Mouse (Mus musculus): ENCODE measurements at regions not wholly inside any gene's neighbourhood (a gene's known extent, or its start where the extent isn't known, plus 50 kb on each side); places are given as distances from the start of the nearest gene placed in this dataset.

DNA sequence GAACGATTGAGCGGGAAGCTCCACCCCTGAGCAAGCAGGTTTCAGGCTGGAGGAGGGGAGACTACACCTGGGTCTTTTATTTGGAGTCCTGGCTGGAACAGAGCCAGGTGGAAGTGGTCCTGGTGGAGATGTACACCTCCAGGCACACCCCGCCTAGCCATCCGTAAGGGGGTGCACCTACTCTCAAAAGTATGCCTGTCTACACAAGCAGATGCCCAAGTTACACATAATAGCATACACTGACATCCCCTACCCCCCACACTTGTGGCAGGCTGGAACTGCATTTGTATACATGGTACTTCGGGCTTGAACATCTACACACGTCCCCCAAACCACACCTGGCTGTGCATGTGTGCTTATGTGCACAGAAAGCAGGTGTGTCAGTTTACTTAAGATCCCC lies 236.8 kb upstream of the 4930535I16Rik start:
- H3K9me3 ChIP-seq (ENCODE audit: control insufficient read depth, low read length): 0 out of 2 replicates have a peak, but pooled peaks cover 4% of the 10 kb centered on the region
- 94% methylated on average over 6 of the region's 6 CpGs for WGBS
- no peak overlapping the region for H3K9ac ChIP-seq (ENCODE audit: low read depth, low read length)
- no peak overlapping the region for H3K4me3 ChIP-seq (ENCODE audit: low read length)
- no peaks in the 10 kb centered on the region; the same call in 1 of the 2 replicates for H3K27me3 ChIP-seq (replicated peaks; ENCODE audit: control insufficient read depth, insufficient read depth, low read length)
- H3K36me3 ChIP-seq (ENCODE audit: control insufficient read depth, insufficient read depth, low read length): no peaks in the 10 kb centered on the region
- ATAC-seq: no peak
- H3K27ac ChIP-seq (ENCODE audit: low read depth, low read length): no peak overlapping the region
- no peak overlapping the region for H3K4me2 ChIP-seq (ENCODE audit: low read length)
- H3K4me1 ChIP-seq (ENCODE audit: control insufficient read depth, insufficient read depth, low read depth, low read length): peaks cover 4% of the 10 kb centered on the region

DNA sequence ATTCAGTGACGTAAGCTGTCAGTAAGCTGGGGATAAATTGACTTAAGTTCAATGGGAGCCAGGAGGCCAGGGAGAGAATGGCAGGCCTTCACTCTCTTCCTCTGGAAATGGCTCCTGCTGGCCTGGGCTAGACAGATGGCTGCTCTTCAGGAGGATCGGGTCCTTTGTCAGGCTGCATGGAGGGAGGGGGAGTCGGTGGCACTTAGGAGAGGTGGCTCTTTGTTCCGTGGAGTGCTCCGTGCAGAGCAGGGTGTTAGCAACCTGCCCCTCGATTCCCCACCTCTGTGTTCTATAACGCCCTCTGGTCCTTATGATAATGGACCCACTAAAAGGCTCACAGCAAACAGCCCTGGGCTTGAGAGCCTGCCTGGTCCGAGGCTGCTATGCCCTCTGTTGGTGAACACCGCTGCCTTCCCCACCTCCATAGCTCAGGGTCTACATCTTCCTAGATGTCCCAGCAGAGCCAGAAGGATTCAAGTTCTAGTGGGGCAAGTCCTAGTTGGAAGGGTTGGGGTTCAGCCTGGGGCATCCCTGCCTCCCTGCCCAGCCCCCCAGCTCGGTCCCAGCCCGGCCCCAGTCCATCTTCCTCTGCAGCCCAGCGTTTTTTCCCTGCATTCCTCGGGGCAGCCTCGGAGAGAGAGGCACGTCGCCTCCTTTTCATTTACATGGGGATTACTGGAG lies 232.1 kb upstream of the 4930535I16Rik start:
- ATAC-seq: peak; percentile 45; the same call in 1 of the 2 replicates

GRCm38 (mm10) chr4:124149037-124149436 lies 231.2 kb upstream of the 4930535I16Rik start:
- no peak for ATAC-seq
- H3K4me1 ChIP-seq (ENCODE audit: control insufficient read depth, insufficient read depth, low read depth, low read length): peaks cover 8% of the 10 kb centered on the region
- no peaks in the 10 kb centered on the region; the same call in 1 of the 2 replicates for H3K27me3 ChIP-seq (replicated peaks; ENCODE audit: control insufficient read depth, insufficient read depth, low read length)
- no peak overlapping the region for H3K9ac ChIP-seq (ENCODE audit: low read depth, low read length)
- no peaks in the 10 kb centered on the region for H3K9me3 ChIP-seq (ENCODE audit: control insufficient read depth, low read length)
- H3K36me3 ChIP-seq (ENCODE audit: control insufficient read depth, insufficient read depth, low read length): no peaks in the 10 kb centered on the region
- H3K4me2 ChIP-seq (ENCODE audit: low read length): no peak overlapping the region
- H3K4me3 ChIP-seq (ENCODE audit: low read length): no peak overlapping the region
- no peak overlapping the region for H3K27ac ChIP-seq (ENCODE audit: low read depth, low read length)
- WGBS: 86% methylated on average over 3 of the region's 3 CpGs

More for the DNA sequence above, 232.1 kb upstream of the 4930535I16Rik start:
- Histone ChIP-seq H3K27me3 (replicated peaks; ENCODE audit: control insufficient read depth, insufficient read depth, low read length) (no peaks in the 10 kb centered on the region; the same call in 1 of the 2 replicates), H3K9ac (ENCODE audit: low read depth, low read length) (no peak overlapping the region), H3K4me1 (ENCODE audit: control insufficient read depth, insufficient read depth, low read depth, low read length) (peaks cover 8% of the 10 kb centered on the region), H3K4me2 (ENCODE audit: low read length) (peak overlapping the region; percentile 41), H3K36me3 (ENCODE audit: control insufficient read depth, insufficient read depth, low read length) (no peaks in the 10 kb centered on the region), H3K9me3 (ENCODE audit: control insufficient read depth, low read length) (no peaks in the 10 kb centered on the region), H3K4me3 (ENCODE audit: low read length) (no peak overlapping the region), H3K27ac (ENCODE audit: low read depth, low read length) (no peak overlapping the region)
- 6% methylated on average over 16 of the region's 16 CpGs for WGBS

GRCm38 (mm10) chr4:124147276-124147675 lies 229.5 kb upstream of the 4930535I16Rik start:
- no peak overlapping the region for H3K9ac ChIP-seq (ENCODE audit: low read depth, low read length)
- no peak for ATAC-seq
- no peaks in the 10 kb centered on the region for H3K9me3 ChIP-seq (ENCODE audit: control insufficient read depth, low read length)
- 78% methylated on average over 4 of the region's 4 CpGs for WGBS
- no peak overlapping the region for H3K4me2 ChIP-seq (ENCODE audit: low read length)
- H3K4me3 ChIP-seq (ENCODE audit: low read length): no peak overlapping the region
- peaks cover 8% of the 10 kb centered on the region for H3K4me1 ChIP-seq (ENCODE audit: control insufficient read depth, insufficient read depth, low read depth, low read length)
- no peaks in the 10 kb centered on the region for H3K36me3 ChIP-seq (ENCODE audit: control insufficient read depth, insufficient read depth, low read length)
- H3K27me3 ChIP-seq (replicated peaks; ENCODE audit: control insufficient read depth, insufficient read depth, low read length): peaks cover 2% of the 10 kb centered on the region; the same call in 1 of the 2 replicates
- no peak overlapping the region for H3K27ac ChIP-seq (ENCODE audit: low read depth, low read length)

- no peaks in the 10 kb centered on the region for H3K36me3 ChIP-seq (ENCODE audit: control insufficient read depth, insufficient read depth, low read length)
- H3K4me2 ChIP-seq (ENCODE audit: low read length): no peak overlapping the region
- peaks cover 10% of the 10 kb centered on the region for H3K4me1 ChIP-seq (ENCODE audit: control insufficient read depth, insufficient read depth, low read depth, low read length)
- H3K27me3 ChIP-seq (replicated peaks; ENCODE audit: control insufficient read depth, insufficient read depth, low read length): peaks cover 2% of the 10 kb centered on the region; the same call in 1 of the 2 replicates
- H3K4me3 ChIP-seq (ENCODE audit: low read length): no peak overlapping the region
- no peaks in the 10 kb centered on the region for H3K9me3 ChIP-seq (ENCODE audit: control insufficient read depth, low read length)
- no peak overlapping the region for H3K27ac ChIP-seq (ENCODE audit: low read depth, low read length)
- 15% methylated on average over 8 of the region's 8 CpGs for WGBS
- H3K9ac ChIP-seq (ENCODE audit: low read depth, low read length): no peak overlapping the region
- ATAC-seq: peak; percentile 17; the same call in 1 of the 2 replicates
Measured at GRCm38 (mm10) chr4:124146135-124146534, 228.3 kb upstream of the 4930535I16Rik start.

DNA sequence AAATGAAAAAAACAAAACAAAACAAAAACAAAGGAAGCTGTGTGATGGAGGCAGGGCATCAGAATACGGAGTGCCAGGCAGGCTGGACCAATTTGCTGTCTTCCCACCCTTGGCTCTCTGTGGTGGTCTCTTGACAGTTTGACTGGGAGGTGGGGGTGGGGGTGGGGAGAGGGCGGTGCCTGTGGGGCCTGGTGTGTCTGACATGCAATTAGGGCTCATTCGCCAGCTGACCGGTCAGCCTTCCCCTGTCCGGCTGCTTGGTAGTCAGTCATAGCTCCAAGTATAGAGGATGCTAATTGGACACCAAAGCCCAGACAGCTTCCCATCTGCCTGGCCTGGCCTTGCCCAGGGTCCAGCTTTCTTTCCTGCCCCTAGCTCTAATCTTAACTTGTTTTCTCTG lies 225.8 kb upstream of the 4930535I16Rik start:
- Histone ChIP-seq H3K36me3 (ENCODE audit: control insufficient read depth, insufficient read depth, low read length) (no peaks in the 10 kb centered on the region), H3K9ac (ENCODE audit: low read depth, low read length) (no peak overlapping the region), H3K4me2 (ENCODE audit: low read length) (no peak overlapping the region), H3K27me3 (replicated peaks; ENCODE audit: control insufficient read depth, insufficient read depth, low read length) (peaks cover 5% of the 10 kb centered on the region; the same call in 1 of the 2 replicates), H3K4me1 (ENCODE audit: control insufficient read depth, insufficient read depth, low read depth, low read length) (peaks cover 6% of the 10 kb centered on the region; the same call in 1 of the 2 replicates), H3K27ac (ENCODE audit: low read depth, low read length) (no peak overlapping the region), H3K9me3 (ENCODE audit: control insufficient read depth, low read length) (no peaks in the 10 kb centered on the region), H3K4me3 (ENCODE audit: low read length) (no peak overlapping the region)
- no peak for ATAC-seq
- 34% methylated on average over 5 of the region's 5 CpGs for WGBS

DNA sequence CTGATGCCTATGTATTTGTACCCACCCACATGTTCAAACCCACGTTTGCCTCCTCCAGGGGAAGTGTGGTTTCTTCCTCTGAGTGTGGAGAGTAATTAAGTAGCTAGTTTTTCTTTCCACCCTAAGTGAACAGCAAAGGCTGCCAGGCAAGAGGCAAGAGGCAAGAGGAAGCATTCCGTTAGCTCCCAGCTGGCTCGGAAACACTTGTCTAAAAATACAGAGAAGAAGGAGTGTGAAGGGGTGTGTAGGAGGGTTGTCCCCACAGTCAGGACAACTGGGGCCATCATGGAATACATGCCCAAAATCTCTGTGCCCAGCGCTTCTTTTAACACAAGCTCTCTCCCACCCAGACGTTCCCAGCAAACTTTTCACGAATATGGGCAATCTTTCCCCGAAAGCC lies 225.4 kb upstream of the 4930535I16Rik start:
- peaks cover 5% of the 10 kb centered on the region; the same call in 1 of the 2 replicates for H3K27me3 ChIP-seq (replicated peaks; ENCODE audit: control insufficient read depth, insufficient read depth, low read length)
- no peak overlapping the region for H3K4me3 ChIP-seq (ENCODE audit: low read length)
- H3K4me2 ChIP-seq (ENCODE audit: low read length): no peak overlapping the region
- peaks cover 6% of the 10 kb centered on the region; the same call in 1 of the 2 replicates for H3K4me1 ChIP-seq (ENCODE audit: control insufficient read depth, insufficient read depth, low read depth, low read length)
- WGBS: 52% methylated on average over 7 of the region's 7 CpGs
- no peak overlapping the region for H3K27ac ChIP-seq (ENCODE audit: low read depth, low read length)
- H3K9me3 ChIP-seq (ENCODE audit: control insufficient read depth, low read length): no peaks in the 10 kb centered on the region
- no peak for ATAC-seq
- no peaks in the 10 kb centered on the region for H3K36me3 ChIP-seq (ENCODE audit: control insufficient read depth, insufficient read depth, low read length)
- no peak overlapping the region for H3K9ac ChIP-seq (ENCODE audit: low read depth, low read length)

- Histone ChIP-seq H3K27me3 (replicated peaks; ENCODE audit: control insufficient read depth, insufficient read depth, low read length) (peaks cover 5% of the 10 kb centered on the region; the same call in 1 of the 2 replicates), H3K4me2 (ENCODE audit: low read length) (no peak overlapping the region; the same call in 1 of the 2 replicates), H3K27ac (ENCODE audit: low read depth, low read length) (no peak overlapping the region), H3K36me3 (ENCODE audit: control insufficient read depth, insufficient read depth, low read length) (no peaks in the 10 kb centered on the region), H3K4me1 (ENCODE audit: control insufficient read depth, insufficient read depth, low read depth, low read length) (peaks cover 6% of the 10 kb centered on the region; the same call in 1 of the 2 replicates), H3K4me3 (ENCODE audit: low read length) (no peak overlapping the region), H3K9ac (ENCODE audit: low read depth, low read length) (no peak overlapping the region), H3K9me3 (ENCODE audit: control insufficient read depth, low read length) (no peaks in the 10 kb centered on the region)
- peak; percentile 56 for ATAC-seq
- whole genome bisulfite sequencing: 1% methylated on average over 5 of the region's 5 CpGs
Measured at GRCm38 (mm10) chr4:124142083-124142482, 224.3 kb upstream of the 4930535I16Rik start.

- Histone ChIP-seq H3K27ac (ENCODE audit: low read depth, low read length) (no peak overlapping the region), H3K27me3 (replicated peaks; ENCODE audit: control insufficient read depth, insufficient read depth, low read length) (peaks cover 3% of the 10 kb centered on the region; the same call in 1 of the 2 replicates), H3K36me3 (ENCODE audit: control insufficient read depth, insufficient read depth, low read length) (no peaks in the 10 kb centered on the region), H3K4me3 (ENCODE audit: low read length) (no peak overlapping the region), H3K9me3 (ENCODE audit: control insufficient read depth, low read length) (no peaks in the 10 kb centered on the region), H3K9ac (ENCODE audit: low read depth, low read length) (no peak overlapping the region), H3K4me2 (ENCODE audit: low read length) (no peak overlapping the region), H3K4me1 (ENCODE audit: control insufficient read depth, insufficient read depth, low read depth, low read length) (no peaks in the 10 kb centered on the region; the same call in 1 of the 2 replicates)
- WGBS: 37% methylated on average over 6 of the region's 6 CpGs
- ATAC-seq: peak; percentile 74
Measured at GRCm38 (mm10) chr4:124135165-124135470, 217.3 kb upstream of the 4930535I16Rik start.

All from hindbrain, embryonic 16.5 days (tissue).